Comparison of ENCODE assay signal across 11 mouse cellular contexts in the genomic region with DNA sequence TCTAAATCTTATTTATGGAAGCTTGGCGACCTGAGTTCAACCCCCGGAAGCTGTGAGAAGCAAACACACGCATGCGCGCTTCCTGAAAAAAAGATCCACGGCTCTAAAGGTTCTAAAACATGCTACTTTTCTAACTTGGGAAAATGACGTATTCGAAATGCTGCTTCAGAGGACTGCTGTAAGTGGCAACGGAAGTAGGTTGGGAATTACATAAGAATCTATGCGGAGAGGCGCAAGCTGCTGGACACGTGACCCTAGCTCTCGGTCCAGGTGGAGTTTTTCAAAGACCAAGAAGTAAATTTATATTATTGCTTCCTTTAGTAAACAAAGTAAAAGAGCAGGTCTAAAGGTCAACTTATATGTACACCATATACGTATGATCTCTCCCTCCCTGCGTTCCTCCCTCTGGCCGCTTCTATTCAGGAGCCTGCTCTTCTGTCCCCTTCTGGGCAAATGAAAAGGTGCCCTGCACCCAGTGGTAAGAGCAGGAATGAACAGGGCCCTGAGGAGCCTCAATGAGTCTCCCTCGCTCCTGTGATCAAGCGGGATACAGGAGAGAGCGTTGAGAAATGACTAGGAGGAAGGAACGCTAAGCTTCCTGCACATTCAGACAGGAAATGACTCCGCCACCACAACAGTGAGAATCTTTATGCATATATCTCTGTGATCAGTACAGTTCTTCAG.
A peak's percentile ranks its signal among the peaks of the same experiment; 100 is the strongest.
DNase-seq lines count a peak whose midpoint lies in the region; ATAC-seq lines count a peak whose summit lies in the region.
"Had no signal": no experiment of that assay in that cellular context is flagged by ENCODE, and none has a peak within 500 bp of the region (broad histone marks: within the 10 kb centered on the region; RNA-seq: fewer than 3 reads in every experiment).

No protein-coding gene starts in this region.

- 0 out of 2 replicates have a peak, but pooled peaks cover 3% of the 10 kb centered on the region for H3K27me3 ChIP-seq in heart, embryonic 15.5 days
- H3K27me3 ChIP-seq in lung, embryonic 15.5 days: no peaks in the 10 kb centered on the region
- H3K27me3 ChIP-seq: liver, embryonic 13.5 days had no signal

- H3K9ac ChIP-seq in heart, embryonic 15.5 days: no peak overlapping the region
- no peak overlapping the region for H3K9ac ChIP-seq in lung, embryonic 15.5 days
- H3K9ac ChIP-seq: liver, embryonic 13.5 days had no signal

- 72% methylated on average over 21 of the region's 21 CpGs for WGBS in heart, embryonic 15.5 days
- WGBS in lung, embryonic 15.5 days: 34% methylated on average over 21 of the region's 21 CpGs
- 11% methylated on average over 21 of the region's 21 CpGs for WGBS in large intestine, adult 2 months

- no peak overlapping the region for H3K27ac ChIP-seq in heart, embryonic 15.5 days
- peak overlapping the region; percentile 75 for H3K27ac ChIP-seq in lung, embryonic 15.5 days
- H3K27ac ChIP-seq: liver, embryonic 13.5 days had no signal

- H3K4me1 ChIP-seq in heart, embryonic 15.5 days (replicated peaks): no peaks in the 10 kb centered on the region
- H3K4me1 ChIP-seq in lung, embryonic 15.5 days: peaks cover 11% of the 10 kb centered on the region
- H3K4me1 ChIP-seq: liver, embryonic 13.5 days had no signal

- no peak for DNase-seq in heart, postnatal 10 days
- DNase-seq in lung, postnatal 14 days: no peak
- DNase-seq in large intestine, adult 2 months (ENCODE audit: low read depth, low spot score): peak; percentile 52
- DNase-seq in thymus, postnatal 10 days (ENCODE audit: low spot score in 2 of 2): peak; percentile 7 to 31
- no peak for DNase-seq in adrenal gland, postnatal 10 days
- DNase-seq in heart, adult 11 months: no peak
- DNase-seq: cerebellum, adult 8-10 months; gastrocnemius, postnatal 36 days; liver, embryonic 13.5 days had no signal

- no peak overlapping the region for H3K4me3 ChIP-seq in heart, embryonic 15.5 days
- H3K4me3 ChIP-seq in lung, embryonic 15.5 days: peak overlapping the region; percentile 4
- H3K4me3 ChIP-seq: liver, embryonic 13.5 days had no signal

- H3K36me3 ChIP-seq in heart, embryonic 15.5 days: no peaks in the 10 kb centered on the region
- H3K36me3 ChIP-seq in lung, embryonic 15.5 days: no peaks in the 10 kb centered on the region
- H3K36me3 ChIP-seq: liver, embryonic 13.5 days had no signal

- no peaks in the 10 kb centered on the region for H3K9me3 ChIP-seq in heart, embryonic 15.5 days (replicated peaks)
- H3K9me3 ChIP-seq in lung, embryonic 15.5 days: no peaks in the 10 kb centered on the region
- H3K9me3 ChIP-seq: liver, embryonic 13.5 days had no signal

- intact Hi-C loops in heart, postnatal 10 days (cut with DNase I): no loop called here

- H3K4me2 ChIP-seq in heart, embryonic 15.5 days: peak overlapping the region; percentile 11; the same call in 1 of the 2 replicates
- peak overlapping the region; percentile 58 for H3K4me2 ChIP-seq in lung, embryonic 15.5 days
- H3K4me2 ChIP-seq: liver, embryonic 13.5 days had no signal

- ATAC-seq in heart, embryonic 15.5 days (replicated peaks; ENCODE audit: insufficient number of reproducible peaks, insufficient read depth, low FRiP score, low read depth): no peak
- ATAC-seq in lung, embryonic 15.5 days (ENCODE audit: borderline replicate concordance, extremely low read depth, low FRiP score, low TSS enrichment): peak; percentile 54; the same call in 1 of the 2 replicates

Comparison
In these comparisons a context has a peak if more than half of its experiments do, and no peak if none do; other contexts are left out.
1. DNase-seq: peak in large intestine, adult 2 months (single experiment) and thymus, postnatal 10 days (2 of 2); none in heart, postnatal 10 days (0 of 2), lung, postnatal 14 days (single experiment), adrenal gland, postnatal 10 days (single experiment) and heart, adult 11 months (single experiment).